Mouse (Mus musculus) stomach, postnatal 0 days (tissue): ENCODE data around the gene Gart.

ENCODE experiments used
- CTCF ChIP-seq: IDR thresholded peaks from 2 replicates; pipeline ENCODE4 v1.5.1; 2016; ENCODE audit warnings: antibody characterized with exemption, low read depth, mild to moderate bottlenecking, moderate library complexity
- EP300 ChIP-seq: optimal IDR thresholded peaks from 2 replicates; pipeline ENCODE3; 2016; ENCODE audit warnings: antibody characterized with exemption

GRCm38 (mm10) chr16:91661397-91661796 is 14.6 kb upstream of the Gart start:
- TF ChIP-seq CTCF (no peak), EP300 (no peak)
